Mouse (Mus musculus): ENCODE measurements around the gene Selenop.

- TF ChIP-seq POLR2A (IDR thresholded peaks at IDR 0.05; ENCODE audit: borderline replicate concordance, insufficient read depth, low read length) (no peak), CTCF (IDR thresholded peaks at IDR 0.05; ENCODE audit: borderline replicate concordance, insufficient read depth, low read depth, low read length) (no peak)
Observed at GRCm38 (mm10) chr15:3290435-3290834, 22.1 kb downstream of the Selenop start.
